24 mouse cellular contexts compared by ENCODE assay signal in the genomic region with DNA sequence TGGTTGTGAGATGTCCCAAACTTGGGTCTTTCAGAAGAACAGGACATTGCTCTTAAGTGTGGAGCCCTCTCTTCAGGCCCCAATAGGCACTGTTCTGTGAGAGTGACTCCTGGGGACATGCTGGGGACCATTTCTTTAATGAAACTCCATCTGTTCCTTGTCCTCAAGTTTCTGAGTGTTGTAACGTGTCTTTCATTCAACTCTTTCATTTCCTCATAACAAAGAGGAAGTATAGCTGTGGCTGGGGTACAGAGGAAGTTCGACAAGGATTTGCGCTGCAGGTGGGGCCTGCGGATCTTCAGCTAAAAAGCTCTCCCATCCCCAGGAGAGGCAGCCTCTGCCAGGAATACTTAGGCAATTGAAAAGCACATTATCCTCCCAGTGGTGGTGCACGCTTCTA. TPM values are rescaled to one million over a fixed set of nuclear protein-coding genes. Genes with fewer than 3 reads are reported as not detected.
A peak's percentile ranks its signal among the peaks of the same experiment; 100 is the strongest.
DNase-seq lines count a peak whose midpoint lies in the region; ATAC-seq and TF ChIP-seq lines count a peak whose summit lies in the region.
"Had no signal": no experiment of that assay in that cellular context is flagged by ENCODE, and none has a peak within 500 bp of the region (broad histone marks: within the 10 kb centered on the region; RNA-seq: fewer than 3 reads in every experiment).

No protein-coding gene starts in this region.

- H3K4me2 ChIP-seq in liver, embryonic 14.5 days (ENCODE audit: low read depth), result no peak overlapping the region
- H3K4me2 ChIP-seq: heart, embryonic 12.5 days; limb, embryonic 12.5 days; lung, embryonic 14.5 days had no signal

- no peaks in the 10 kb centered on the region for H3K27me3 ChIP-seq in liver, embryonic 14.5 days (ENCODE audit: control insufficient read depth, insufficient read depth, low read length)
- H3K27me3 ChIP-seq: heart, embryonic 12.5 days; limb, embryonic 12.5 days had no signal

- no peaks in the 10 kb centered on the region for H3K36me3 ChIP-seq in liver, embryonic 14.5 days (replicated peaks; ENCODE audit: control insufficient read depth, insufficient read depth, low read depth)
- H3K36me3 ChIP-seq: embryonic facial prominence, embryonic 10.5 days; G1E; heart, embryonic 12.5 days; limb, embryonic 12.5 days; midbrain, embryonic 10.5 days had no signal

- TF ChIP-seq CTCF in liver, embryonic 14.5 days (IDR thresholded peaks at IDR 0.05; ENCODE audit: low read depth), result no peak

- ATAC-seq in liver, embryonic 14.5 days (ENCODE audit: insufficient read depth), result no peak
- peak; percentile 63 for ATAC-seq in common myeloid progenitor, adult 5-6 weeks (replicated peaks; ENCODE audit: low read depth, poor library complexity, severe bottlenecking)
- ATAC-seq: inflammation-experienced regulatory T-cells, adult 6 months had no signal

- no peaks in the 10 kb centered on the region for H3K9me3 ChIP-seq in liver, embryonic 14.5 days (ENCODE audit: control insufficient read depth, low read length)
- H3K9me3 ChIP-seq: embryonic facial prominence, embryonic 10.5 days; G1E; heart, embryonic 12.5 days; limb, embryonic 12.5 days; midbrain, embryonic 10.5 days had no signal

- DNase-seq in liver, embryonic 14.5 days (ENCODE audit: low read depth in 3 of 3, low spot score in 3 of 3), result peak in 2 of 3 experiments; percentile 24 to 32
- DNase-seq in liver, result no peak
- DNase-seq in B cell, adult 2 months, result peak; percentile 58 to 63
- DNase-seq in spleen, postnatal 36 days (ENCODE audit: low spot score in 2 of 2), result peak; percentile 66 to 74
- DNase-seq in kidney, postnatal 14 days, result no peak
- DNase-seq in layer of hippocampus, postnatal 36 days, result no peak
- no peak for DNase-seq in embryo, embryonic 10 days (ENCODE audit: low spot score)
- DNase-seq: adrenal gland, postnatal 10 days; cerebellum, postnatal 14 days; gastrocnemius, postnatal 10 days; kidney, adult 9 months; lung, embryonic 14.5 days had no signal

- TF ChIP-seq EP300 in liver, embryonic 14.5 days (IDR thresholded peaks at IDR 0.05; ENCODE audit: low read depth), result no peak

- H3K4me3 ChIP-seq in liver, embryonic 14.5 days (ENCODE audit: insufficient read depth in 1 of 2, low read depth in 2 of 2, low read length in 2 of 2), result no peak overlapping the region
- H3K4me3 ChIP-seq: embryonic facial prominence, embryonic 10.5 days; erythroblast, embryonic 14.5 days; heart, embryonic 12.5 days; limb, embryonic 12.5 days; midbrain, embryonic 10.5 days; myocyte had no signal

- H3K9ac ChIP-seq in liver, embryonic 14.5 days (replicated peaks), result no peak overlapping the region
- H3K9ac ChIP-seq: heart, embryonic 12.5 days; limb, embryonic 12.5 days; lung, embryonic 14.5 days had no signal

- peaks cover 0 to 6% of the 10 kb centered on the region in 2 experiments; a peak in 1 of 4 replicates for H3K4me1 ChIP-seq in liver, embryonic 14.5 days (replicated peaks; ENCODE audit: control insufficient read depth in 2 of 2, insufficient read depth in 2 of 2, low read length in 1 of 2)

- H3K27ac ChIP-seq in liver, embryonic 14.5 days, result no peak overlapping the region
- H3K27ac ChIP-seq: embryonic facial prominence, embryonic 10.5 days; limb, embryonic 12.5 days; midbrain, embryonic 10.5 days had no signal

- 23% methylated on average over 5 of the region's 5 CpGs for WGBS in liver, embryonic 14.5 days (ENCODE audit: insufficient replicate concordance)

RNA-seq across cellular contexts. Expression of a gene that starts 4.0 kb away (rescaled TPM):
- 3.4 and 5.0 TPM in 2 replicates for polyA plus RNA-seq in liver, embryonic 14.5 days (2012; rRNA removed)
- 5.1 and 5.4 TPM in 2 replicates for polyA plus RNA-seq in liver, embryonic 14.5 days (2014; fragmentation: Nextera tagmentation; extraction: Ambion mirVana)
- total RNA-seq in common myeloid progenitor, adult 5-6 weeks (2017), result 4.8 and 5.9 TPM in 2 replicates
- total RNA-seq in layer of hippocampus, postnatal 36 days (2021), result 1 to 10 TPM; 7.9 to 8.0 TPM

RNA-seq across cellular contexts. Expression of a gene that starts 10.7 kb away (rescaled TPM):
- 0.03 TPM in 1 of 2 replicates, not detected in the other for polyA plus RNA-seq in liver, embryonic 14.5 days (2012; rRNA removed)
- polyA plus RNA-seq in liver, embryonic 14.5 days (2014; fragmentation: Nextera tagmentation; extraction: Ambion mirVana), result not detected in 2 replicates
- total RNA-seq in common myeloid progenitor, adult 5-6 weeks (2017), result not detected in 2 replicates
- not detected for total RNA-seq in layer of hippocampus, postnatal 36 days (2021)
- total RNA-seq: G1E; gastrocnemius, postnatal 10 days; left cerebral cortex, adult 18-20 months had no signal
- polyA plus RNA-seq: embryonic facial prominence, embryonic 10.5 days; erythroblast, embryonic 14.5 days; G1E; hindbrain, embryonic 11.5 days; inflammation-experienced regulatory T-cells, adult 6 months; limb, embryonic 12.5 days; lung, embryonic 14.5 days; midbrain, embryonic 10.5 days; stomach, embryonic 14.5 days had no signal

RNA-seq across cellular contexts. Expression of a gene that starts 16.3 kb away (rescaled TPM):
- polyA plus RNA-seq in liver, embryonic 14.5 days (2012; rRNA removed), result 2.3 and 2.8 TPM in 2 replicates
- 1.5 and 2.1 TPM in 2 replicates for polyA plus RNA-seq in liver, embryonic 14.5 days (2014; fragmentation: Nextera tagmentation; extraction: Ambion mirVana)
- 1.0 and 1.3 TPM in 2 replicates for total RNA-seq in common myeloid progenitor, adult 5-6 weeks (2017)
- total RNA-seq in layer of hippocampus, postnatal 36 days (2021), result 1 to 10 TPM; 1.4 to 1.7 TPM

RNA-seq across cellular contexts. Expression of a gene that starts 47.7 kb away (rescaled TPM):
- 2.0 and 2.5 TPM in 2 replicates for polyA plus RNA-seq in liver, embryonic 14.5 days (2012; rRNA removed)
- 2.1 and 2.4 TPM in 2 replicates for polyA plus RNA-seq in liver, embryonic 14.5 days (2014; fragmentation: Nextera tagmentation; extraction: Ambion mirVana)
- not detected in 2 replicates for total RNA-seq in common myeloid progenitor, adult 5-6 weeks (2017)
- not detected for total RNA-seq in layer of hippocampus, postnatal 36 days (2021)
- total RNA-seq: left cerebral cortex, adult 18-20 months had no signal
- polyA plus RNA-seq: erythroblast, embryonic 14.5 days; G1E; midbrain, embryonic 10.5 days; myocyte had no signal

RNA-seq across cellular contexts. Expression of a gene that starts 56.2 kb away (rescaled TPM):
- polyA plus RNA-seq in liver, embryonic 14.5 days (2012; rRNA removed), result 21.7 and 25.9 TPM in 2 replicates
- 26.3 and 30.1 TPM in 2 replicates for polyA plus RNA-seq in liver, embryonic 14.5 days (2014; fragmentation: Nextera tagmentation; extraction: Ambion mirVana)
- total RNA-seq in common myeloid progenitor, adult 5-6 weeks (2017), result 79.8 and 122 TPM in 2 replicates
- 1,000 to 10,000 TPM; 1,259 to 1,347 TPM for total RNA-seq in layer of hippocampus, postnatal 36 days (2021)

Comparison
In these comparisons a context has a peak if more than half of its experiments do, and no peak if none do; other contexts are left out.
1. DNase-seq: peak in liver, embryonic 14.5 days (2 of 3), B cell, adult 2 months (2 of 2) and spleen, postnatal 36 days (2 of 2); none in liver (single experiment), kidney, postnatal 14 days (single experiment), layer of hippocampus, postnatal 36 days (0 of 2) and embryo, embryonic 10 days (single experiment).